ENCODE assay signal across 35 mouse cellular contexts in genomic region chr11:17916486-17916885, GRCm38 (mm10).
"Had no signal": no experiment of that assay in that cellular context is flagged by ENCODE, and none has a peak within 500 bp of the region (broad histone marks: within the 10 kb centered on the region; RNA-seq: fewer than 3 reads in every experiment).

No protein-coding gene starts in this region.

- H3K36me3 ChIP-seq: heart, embryonic 10.5 days; heart, embryonic 12.5 days; heart, embryonic 13.5 days; heart, embryonic 15.5 days; hindbrain, embryonic 12.5 days; hindbrain, embryonic 13.5 days; hindbrain, embryonic 15.5 days; intestine, embryonic 15.5 days; kidney, embryonic 15.5 days had no signal

- H3K4me3 ChIP-seq: heart, embryonic 10.5 days; heart, embryonic 12.5 days; heart, embryonic 13.5 days; heart, embryonic 15.5 days; hindbrain, embryonic 12.5 days; hindbrain, embryonic 13.5 days; hindbrain, embryonic 15.5 days; intestine, embryonic 15.5 days; kidney, embryonic 15.5 days; layer of hippocampus, adult 2 months; left cerebral cortex, adult 2 months had no signal

- DNase-seq: heart, postnatal 10 days; heart, postnatal 14 days; heart, postnatal 36 days; heart, postnatal 4 days; kidney, adult 11 months; kidney, adult 18-20 months; kidney, adult 2 months; kidney, adult 8-10 months; kidney, adult 9 months; kidney, postnatal 10 days; kidney, postnatal 14 days; kidney, postnatal 25 days; kidney, postnatal 36 days; kidney, postnatal 4 days; layer of hippocampus, adult 9-11 months; layer of hippocampus, postnatal 36 days had no signal

- H3K4me1 ChIP-seq: heart, embryonic 10.5 days; heart, embryonic 12.5 days; heart, embryonic 13.5 days; heart, embryonic 15.5 days; hindbrain, embryonic 12.5 days; hindbrain, embryonic 13.5 days; hindbrain, embryonic 15.5 days; intestine, embryonic 15.5 days; kidney, embryonic 15.5 days had no signal

- H3K27ac ChIP-seq: heart, embryonic 10.5 days; heart, embryonic 13.5 days; heart, embryonic 15.5 days; hindbrain, embryonic 12.5 days; hindbrain, embryonic 13.5 days; hindbrain, embryonic 14.5 days; hindbrain, embryonic 15.5 days; hindbrain, postnatal 0 days; intestine, embryonic 15.5 days; kidney, embryonic 15.5 days; kidney, postnatal 0 days; layer of hippocampus, adult 2 months; left cerebral cortex, adult 2 months had no signal

- ATAC-seq: hindbrain, embryonic 16.5 days; hindbrain, postnatal 0 days; inflammation-experienced regulatory T-cells, adult 6 months; intestine, embryonic 15.5 days; intestine, embryonic 16.5 days; intestine, postnatal 0 days had no signal

- H3K27me3 ChIP-seq: heart, embryonic 12.5 days; heart, embryonic 13.5 days; heart, embryonic 15.5 days; hindbrain, embryonic 12.5 days; hindbrain, embryonic 13.5 days; hindbrain, embryonic 15.5 days; intestine, embryonic 15.5 days; kidney, embryonic 15.5 days had no signal

- H3K4me2 ChIP-seq: heart, embryonic 11.5 days; heart, embryonic 12.5 days; heart, embryonic 13.5 days; heart, embryonic 15.5 days; hindbrain, embryonic 12.5 days; hindbrain, embryonic 13.5 days; hindbrain, embryonic 14.5 days; hindbrain, embryonic 15.5 days; intestine, embryonic 15.5 days; kidney, embryonic 15.5 days had no signal

- H3K9ac ChIP-seq: heart, embryonic 12.5 days; heart, embryonic 13.5 days; heart, embryonic 15.5 days; hindbrain, embryonic 12.5 days; hindbrain, embryonic 13.5 days; hindbrain, embryonic 14.5 days; hindbrain, embryonic 15.5 days; intestine, embryonic 15.5 days; kidney, embryonic 15.5 days had no signal

- H3K9me3 ChIP-seq: heart, embryonic 10.5 days; heart, embryonic 13.5 days; heart, embryonic 15.5 days; hindbrain, embryonic 12.5 days; hindbrain, embryonic 13.5 days; hindbrain, embryonic 15.5 days; intestine, embryonic 15.5 days; kidney, embryonic 15.5 days had no signal
